Mouse (Mus musculus) kidney, postnatal 4 days (tissue): ENCODE measurements around the gene Cxcl15.
"Not testable (repeated sequence)": the region's sequence is repeated elsewhere in the genome, so short reads cannot be mapped to it uniquely, and the experiment has no call there.

Experiments
- DNase-seq, 2 experiments: peaks; one replicate each; pipeline ENCODE4 v3.0.0; 2021; ENCODE audit warnings: mixed read lengths in 2 of 2

The Cxcl15 gene

DNA sequence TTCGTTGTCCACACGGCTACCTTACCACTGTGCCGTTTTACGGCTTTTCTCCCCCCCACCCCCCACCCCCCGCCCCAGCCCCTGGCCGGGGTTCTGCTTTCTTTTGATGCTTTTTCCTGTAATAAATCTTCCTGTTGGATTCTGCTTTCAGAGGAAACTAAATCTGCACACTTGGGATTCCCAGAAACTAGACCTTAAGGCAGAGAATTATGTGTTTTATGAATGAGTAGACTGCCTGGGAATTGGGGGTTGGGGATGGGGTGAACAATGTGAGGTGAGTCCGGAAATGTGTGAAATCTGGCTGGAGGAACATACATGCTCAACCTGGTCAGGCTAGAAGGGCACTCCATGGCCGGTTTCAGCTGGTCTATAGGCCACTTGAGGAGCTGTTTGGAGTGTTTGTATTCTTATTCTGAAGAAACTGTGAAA lies 4.2 kb upstream of the Cxcl15 start:
- DNase-seq: no peak

DNA sequence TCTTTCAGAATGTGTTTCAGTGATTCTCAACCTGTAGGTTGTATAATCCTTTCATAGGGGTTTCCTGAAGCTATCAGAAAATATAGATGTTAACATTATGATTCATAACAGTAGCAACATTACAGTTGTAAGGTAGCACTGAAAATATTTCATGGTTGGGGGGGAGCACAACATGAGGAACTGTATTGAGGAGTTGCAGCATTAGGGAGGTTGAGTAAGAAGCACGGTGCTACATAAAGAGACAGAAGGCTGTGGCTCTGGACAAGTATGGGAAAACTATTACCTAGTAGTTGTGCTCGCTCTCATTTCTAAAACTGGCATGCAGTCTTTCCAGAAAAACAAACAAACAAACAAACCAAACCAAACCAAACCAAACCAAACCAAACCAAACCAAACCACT lies 1.1 kb downstream of the Cxcl15 start:
- DNase-seq: not testable (repeated sequence)

DNA sequence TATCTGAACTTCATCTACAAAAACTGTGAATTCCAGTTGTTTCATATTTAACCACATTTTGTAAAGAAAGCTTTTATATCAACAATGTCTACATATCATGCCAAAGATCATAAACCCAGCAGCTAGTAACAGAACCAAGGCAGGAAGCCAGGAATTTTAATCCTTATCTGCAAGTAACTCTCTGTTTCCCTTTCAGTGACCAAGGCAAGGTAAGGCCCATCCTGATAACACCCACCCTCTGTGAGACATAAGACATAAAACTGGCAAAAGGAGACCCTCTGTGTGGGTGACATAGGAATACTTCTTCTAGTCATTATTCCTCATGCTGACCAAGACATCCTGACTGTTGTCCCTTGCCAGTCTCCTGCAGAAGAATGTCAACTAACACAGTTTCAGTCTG lies 10.2 kb downstream of the Cxcl15 start:
- DNase-seq: no peak

DNA sequence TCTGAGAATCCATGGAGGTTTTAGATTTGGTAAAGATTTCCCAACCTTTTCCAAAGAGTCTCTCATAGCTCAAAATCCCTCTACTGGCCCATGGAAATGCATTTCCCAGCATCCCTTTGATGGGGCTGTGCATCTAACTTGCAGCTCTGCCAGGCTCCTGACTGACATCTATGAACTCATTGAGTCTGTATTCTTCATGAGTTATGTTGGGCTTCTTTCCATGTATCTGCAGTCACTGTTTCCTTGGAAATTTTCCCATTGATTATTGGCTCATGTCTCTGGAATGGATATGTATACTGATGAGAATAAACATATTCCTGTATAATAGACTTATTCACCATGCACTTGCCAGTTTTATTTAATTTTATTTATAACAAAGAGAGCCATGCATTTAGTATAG lies 11.7 kb downstream of the Cxcl15 start:
- no peak for DNase-seq

DNA sequence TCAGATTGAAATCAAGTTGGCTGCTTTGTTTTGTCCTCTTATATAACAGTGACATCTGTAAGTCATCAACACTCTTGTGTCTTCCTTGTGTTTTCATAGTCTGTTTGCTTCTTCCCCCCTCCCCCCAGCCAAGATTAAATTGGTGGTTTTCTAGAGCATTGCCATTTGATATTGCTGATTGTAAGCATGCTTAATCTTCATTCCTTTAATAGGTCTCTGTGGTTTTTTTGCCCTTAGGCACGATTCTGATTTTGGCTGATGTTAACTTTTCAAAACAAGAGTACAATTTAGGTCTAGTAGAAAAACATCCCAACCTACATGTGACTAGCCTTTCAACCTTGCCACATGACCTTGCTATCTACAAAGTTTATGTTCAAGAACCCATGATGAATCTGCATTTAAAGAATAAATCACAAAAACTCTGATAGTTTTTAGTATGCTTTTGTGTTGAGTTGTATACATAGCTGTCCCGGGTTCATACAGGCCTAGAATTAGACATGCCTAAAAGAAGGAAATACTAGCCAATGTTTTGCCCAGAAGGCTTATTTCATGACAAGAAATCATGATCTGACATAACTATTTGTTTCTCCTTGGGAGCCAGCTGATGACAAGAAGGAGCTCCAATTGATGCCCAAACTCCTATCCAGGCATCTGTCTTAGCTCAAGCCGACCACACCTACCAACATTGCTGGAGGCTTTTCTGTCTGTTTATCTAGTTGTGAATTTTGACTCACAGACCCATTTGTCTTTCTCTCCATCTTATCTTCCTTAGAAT lies 13.0 kb downstream of the Cxcl15 start:
- DNase-seq: no peak

DNA sequence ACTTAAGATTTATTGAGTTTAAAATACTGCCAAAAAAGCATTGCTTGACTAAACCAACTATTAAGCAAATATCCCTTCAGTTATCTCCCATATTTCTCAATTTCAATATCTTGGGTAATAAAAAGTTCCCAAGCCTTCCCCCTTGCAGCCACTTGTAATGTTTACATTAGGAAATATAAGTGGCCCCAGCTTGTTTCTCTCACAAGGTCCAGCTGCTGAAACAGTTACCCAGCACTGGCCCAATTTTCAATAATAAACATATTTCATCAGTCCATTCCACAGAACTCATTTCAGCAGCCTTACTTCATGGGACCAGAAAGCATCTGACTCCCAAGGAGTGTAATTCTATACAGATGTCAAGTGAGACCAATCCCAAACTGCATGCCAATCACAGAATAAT lies 25.4 kb downstream of the Cxcl15 start:
- no peak for DNase-seq

DNA sequence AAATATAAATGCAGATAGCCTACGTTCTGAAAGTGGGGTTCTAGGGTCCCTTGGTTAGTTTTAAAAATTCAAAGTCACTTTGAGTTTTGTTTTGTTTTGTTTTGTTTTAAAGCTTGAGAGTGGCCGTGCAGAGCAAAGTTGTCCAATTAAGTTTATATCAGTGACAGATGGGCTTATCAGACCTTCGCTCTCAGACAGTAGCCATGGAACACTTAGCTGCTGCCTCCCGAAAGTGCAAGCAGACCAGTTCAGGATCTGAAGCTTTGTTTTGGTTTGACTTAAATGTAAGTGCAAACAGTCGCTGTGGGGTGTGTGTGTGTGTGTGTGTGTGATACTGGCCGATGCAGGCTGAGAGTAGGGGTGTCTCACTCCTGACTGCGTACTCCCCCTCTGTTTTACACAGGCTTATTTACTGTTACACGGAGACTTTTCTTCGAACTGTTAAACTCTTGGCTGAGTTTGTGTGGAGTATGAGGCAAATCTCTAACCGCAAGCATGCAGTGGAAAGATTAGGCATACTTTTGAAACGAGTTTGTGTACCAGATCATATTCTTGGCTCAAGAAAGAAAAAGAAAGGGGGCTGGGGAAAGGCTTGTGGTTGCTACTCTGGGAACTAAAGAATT lies 37.9 kb downstream of the Cxcl15 start:
- peak; percentile 36 to 49 for DNase-seq

DNA sequence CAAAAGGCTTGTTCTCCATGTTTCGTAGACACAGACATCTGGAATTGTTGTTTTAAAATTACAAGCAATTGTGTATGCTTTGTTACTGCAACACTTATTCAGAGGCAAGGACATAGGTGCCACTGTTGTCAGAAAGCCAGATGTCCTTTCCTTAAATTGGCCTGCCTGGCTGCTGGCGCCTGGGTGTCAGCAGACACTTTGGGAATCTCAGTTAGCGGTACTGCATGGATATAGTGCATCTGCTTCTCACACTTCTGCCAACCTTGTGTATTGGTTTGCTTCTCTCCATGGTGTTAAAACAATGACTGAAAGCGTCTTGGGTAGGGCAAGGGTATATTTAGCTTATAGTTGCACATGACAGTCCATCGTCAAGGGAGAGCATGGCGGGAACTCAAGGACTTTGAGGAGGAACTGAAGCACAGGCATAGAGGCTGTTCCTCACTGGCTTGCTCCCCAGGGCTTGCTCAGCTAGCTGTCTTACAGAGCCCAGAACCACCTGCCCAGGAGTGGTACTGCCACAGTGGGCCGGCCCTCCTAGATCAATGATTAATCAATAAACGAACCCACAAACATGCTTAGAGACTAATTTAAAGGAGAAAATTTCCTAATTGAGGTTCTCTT lies 38.5 kb downstream of the Cxcl15 start:
- DNase-seq: peak in 1 of 2 experiments; percentile 12

DNA sequence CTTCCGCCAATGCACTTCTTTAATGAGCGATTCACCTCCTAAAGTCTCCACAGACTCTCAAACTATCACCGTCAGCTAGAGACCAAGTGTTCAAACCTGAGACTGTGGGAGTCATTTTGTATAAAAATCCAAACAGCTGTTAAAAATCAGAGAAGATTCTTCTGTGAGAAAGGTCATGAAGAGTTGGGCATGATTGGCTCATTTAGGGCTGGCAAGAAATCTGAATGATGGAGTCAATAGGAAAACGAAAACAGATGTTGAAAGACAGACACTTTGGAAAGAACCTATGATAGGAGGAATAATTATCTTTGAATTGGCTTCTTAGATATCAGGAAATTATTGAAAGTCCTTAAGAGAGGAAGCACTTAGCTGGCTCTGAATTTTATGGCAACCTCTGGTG lies 40.1 kb downstream of the Cxcl15 start:
- DNase-seq: no peak

DNA sequence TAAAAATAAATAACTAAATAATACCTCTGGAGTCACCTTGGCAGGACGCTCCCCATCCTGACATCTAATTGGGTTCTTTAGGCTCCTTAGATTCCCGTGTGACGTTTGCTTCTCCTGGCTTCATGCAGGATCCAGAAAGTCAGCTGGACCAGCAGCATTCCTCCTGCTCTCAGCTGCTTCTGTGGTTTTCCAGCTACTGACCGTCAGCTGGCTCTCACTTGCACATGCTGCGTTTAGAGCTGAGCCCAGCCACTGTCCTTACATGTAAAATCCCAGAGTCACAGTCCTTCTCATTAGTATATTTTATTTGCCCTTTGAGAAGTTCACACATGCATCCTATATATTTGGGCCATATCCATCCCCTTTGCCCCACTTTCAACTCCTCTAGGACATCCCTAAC lies 44.2 kb downstream of the Cxcl15 start:
- DNase-seq: peak; percentile 49 to 53

DNA sequence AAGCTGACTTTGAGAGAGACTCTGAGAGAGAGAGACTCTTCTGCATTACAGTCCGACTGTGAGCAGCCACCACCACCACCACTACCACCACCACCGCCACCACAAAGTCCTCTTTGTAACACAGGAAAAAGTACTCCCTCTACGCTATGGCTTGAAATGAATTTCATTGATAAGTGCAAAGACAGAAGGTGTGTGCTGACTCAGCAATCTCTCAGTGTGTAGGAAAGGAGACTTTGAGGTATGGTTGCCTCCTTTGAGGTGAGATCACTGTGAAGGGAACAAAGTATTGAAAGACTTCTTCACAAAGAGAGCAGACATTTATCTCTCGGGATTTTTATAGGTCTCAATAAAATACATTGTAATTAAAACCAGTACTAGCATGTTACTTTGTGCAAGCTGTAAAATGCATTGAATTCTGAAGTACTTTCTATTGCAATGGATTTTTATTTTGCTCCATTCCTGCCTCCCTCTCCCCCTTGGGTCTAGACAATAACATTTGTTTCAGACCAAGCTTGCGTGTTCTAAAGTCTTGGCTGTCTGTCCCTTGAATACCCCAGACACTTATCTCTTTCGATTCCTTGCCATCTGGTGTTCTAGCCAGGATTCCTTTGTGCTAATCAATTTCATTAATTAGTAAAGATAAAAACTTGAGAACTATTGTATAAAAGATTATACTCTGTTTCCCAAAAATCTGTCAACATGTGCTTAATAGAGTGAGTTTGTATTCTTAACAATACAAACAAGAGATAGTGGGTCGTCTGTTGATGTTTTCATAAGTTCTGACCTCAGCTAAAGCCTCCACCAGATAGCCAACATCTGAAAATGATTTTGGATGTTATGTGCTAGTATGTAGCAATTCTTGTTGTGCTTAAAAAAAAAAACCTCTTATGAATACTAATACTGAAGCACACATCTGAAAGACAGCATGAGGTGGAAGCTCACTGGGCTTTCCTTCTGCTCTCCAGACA lies 46.9 kb downstream of the Cxcl15 start:
- no peak for DNase-seq

DNA sequence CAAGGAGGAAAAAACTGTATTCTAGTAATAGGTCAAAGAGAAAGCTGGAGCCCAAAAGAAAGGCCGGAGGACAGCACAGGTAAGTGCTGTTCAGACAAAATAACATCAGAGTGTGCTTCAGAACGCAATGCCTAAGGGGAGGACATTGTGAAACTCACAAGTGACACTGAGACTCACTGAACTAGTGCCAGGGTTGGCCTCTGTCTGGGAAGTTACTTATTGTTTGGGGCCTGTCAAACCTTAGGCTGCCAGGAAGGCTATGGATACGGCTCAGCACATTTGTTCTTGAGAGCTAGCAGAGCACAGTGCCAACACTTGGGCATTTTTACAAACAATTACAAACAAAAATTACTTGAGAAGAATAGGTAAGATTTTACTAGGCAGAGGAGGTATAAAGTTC lies 49.6 kb downstream of the Cxcl15 start:
- no peak for DNase-seq

DNA sequence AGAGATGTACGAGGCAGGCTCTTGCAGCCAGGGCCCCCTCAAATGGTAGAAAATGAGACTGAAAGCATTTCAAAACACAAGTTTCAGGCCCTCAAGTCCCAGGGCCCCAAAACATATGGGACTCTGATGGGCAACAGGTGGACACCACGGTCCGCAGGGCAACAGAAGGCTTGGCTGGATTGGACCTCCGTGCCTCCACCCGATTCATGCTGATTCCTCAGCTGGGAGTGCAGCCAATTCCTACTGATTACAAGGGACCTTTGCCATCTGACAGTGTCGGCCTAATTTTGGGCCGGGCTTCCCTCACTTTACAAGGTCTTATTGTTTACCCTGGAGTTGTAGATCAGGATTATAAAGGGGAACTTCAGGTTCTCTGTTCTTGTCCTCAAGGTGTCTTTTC lies 55.8 kb downstream of the Cxcl15 start:
- not testable (repeated sequence) for DNase-seq

DNA sequence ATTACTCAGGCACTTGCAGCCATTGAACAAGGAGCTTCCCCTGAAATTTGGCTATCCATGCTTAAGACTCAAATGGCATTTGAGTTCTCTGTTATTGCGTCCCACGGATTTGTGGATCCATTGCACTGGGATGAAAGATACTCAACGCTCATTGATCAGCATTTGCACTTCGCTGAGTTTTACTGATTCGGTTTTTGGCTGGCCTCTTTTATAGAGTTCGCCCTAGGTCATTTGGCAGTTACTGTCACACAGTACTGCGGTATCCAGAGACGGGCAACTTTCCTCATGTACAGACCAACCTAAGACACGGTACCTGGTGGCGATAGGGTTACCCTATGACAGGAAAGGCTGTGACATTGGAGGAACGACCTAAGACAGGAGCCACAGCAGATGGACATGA lies 57.1 kb downstream of the Cxcl15 start:
- DNase-seq: not testable (repeated sequence)
